Mouse (Mus musculus): ENCODE data around the gene Cyfip2. TPM values are rescaled to one million over a fixed set of nuclear protein-coding genes. Genes with fewer than 3 reads are reported as not detected.

Cyfip2 gene
- polyA plus RNA-seq, 1 experiment from 2014 or later, result 5.3 TPM

GRCm38 (mm10) chr11:46211858-46212257 lies 100.8 kb downstream of the Cyfip2 start:
- no peak overlapping the region for H3K4me3 ChIP-seq
- H3K9ac ChIP-seq, result peak overlapping the region; percentile 62
- ATAC-seq (ENCODE audit: extremely low read depth, insufficient number of reproducible peaks, low FRiP score, low TSS enrichment), result no peak
- WGBS, result 10% methylated on average over 3 of the region's 3 CpGs
- no peaks in the 10 kb centered on the region for H3K36me3 ChIP-seq
- H3K27me3 ChIP-seq (replicated peaks), result no peaks in the 10 kb centered on the region
- no peak overlapping the region for H3K4me2 ChIP-seq
- H3K27ac ChIP-seq (replicated peaks), result peak overlapping the region; percentile 99
- H3K4me1 ChIP-seq, result peaks cover 56% of the 10 kb centered on the region
- H3K9me3 ChIP-seq, result no peaks in the 10 kb centered on the region

GRCm38 (mm10) chr11:46209884-46210283 lies 102.8 kb downstream of the Cyfip2 start:
- no peak overlapping the region for H3K4me2 ChIP-seq
- H3K4me1 ChIP-seq, result peaks cover 70% of the 10 kb centered on the region
- no peaks in the 10 kb centered on the region for H3K9me3 ChIP-seq
- H3K36me3 ChIP-seq, result no peaks in the 10 kb centered on the region
- no peak overlapping the region; the same call in 1 of the 2 replicates for H3K27ac ChIP-seq (replicated peaks)
- no peak overlapping the region for H3K4me3 ChIP-seq
- no peaks in the 10 kb centered on the region for H3K27me3 ChIP-seq (replicated peaks)
- WGBS, result 44% methylated on average over 2 of the region's 2 CpGs
- no peak for ATAC-seq (ENCODE audit: extremely low read depth, insufficient number of reproducible peaks, low FRiP score, low TSS enrichment)
- peak overlapping the region; percentile 26; the same call in 1 of the 2 replicates for H3K9ac ChIP-seq

- no peaks in the 10 kb centered on the region for H3K36me3 ChIP-seq
- H3K9me3 ChIP-seq, result no peaks in the 10 kb centered on the region
- H3K4me2 ChIP-seq, result peak overlapping the region; percentile 10; the same call in 1 of the 2 replicates
- H3K27me3 ChIP-seq (replicated peaks), result no peaks in the 10 kb centered on the region
- peak overlapping the region; percentile 41; the same call in 1 of the 2 replicates for H3K9ac ChIP-seq
- H3K4me3 ChIP-seq, result no peak overlapping the region
- peaks cover 67% of the 10 kb centered on the region for H3K4me1 ChIP-seq
- no peak for ATAC-seq (ENCODE audit: extremely low read depth, insufficient number of reproducible peaks, low FRiP score, low TSS enrichment)
- 12% methylated on average over 17 of the region's 17 CpGs for WGBS
- peak overlapping the region; percentile 78 for H3K27ac ChIP-seq (replicated peaks)
These were observed 106.8 kb downstream of the Cyfip2 start for GRCm38 (mm10) chr11:46205639-46206409.

- Histone ChIP-seq H3K27ac (replicated peaks) (peak overlapping the region; percentile 78), H3K4me1 (peaks cover 68% of the 10 kb centered on the region), H3K27me3 (replicated peaks) (no peaks in the 10 kb centered on the region), H3K9me3 (no peaks in the 10 kb centered on the region), H3K9ac (no peak overlapping the region), H3K36me3 (no peaks in the 10 kb centered on the region), H3K4me2 (no peak overlapping the region), H3K4me3 (no peak overlapping the region)
- ATAC-seq (ENCODE audit: extremely low read depth, insufficient number of reproducible peaks, low FRiP score, low TSS enrichment), result no peak
- WGBS, result 86% methylated on average over 9 of the region's 9 CpGs
These were observed 107.8 kb downstream of the Cyfip2 start for GRCm38 (mm10) chr11:46204841-46205240.

GRCm38 (mm10) chr11:46202547-46202887 lies 110.1 kb downstream of the Cyfip2 start:
- ATAC-seq (ENCODE audit: extremely low read depth, insufficient number of reproducible peaks, low FRiP score, low TSS enrichment), result no peak; the same call in 1 of the 2 replicates
- no peaks in the 10 kb centered on the region for H3K9me3 ChIP-seq
- peak overlapping the region; percentile 24 for H3K9ac ChIP-seq
- WGBS, result 5% methylated on average over 10 of the region's 10 CpGs
- no peaks in the 10 kb centered on the region for H3K27me3 ChIP-seq (replicated peaks)
- peak overlapping the region; percentile 56 for H3K4me2 ChIP-seq
- H3K27ac ChIP-seq (replicated peaks), result peak overlapping the region; percentile 89
- no peak overlapping the region for H3K4me3 ChIP-seq
- H3K36me3 ChIP-seq, result no peaks in the 10 kb centered on the region
- H3K4me1 ChIP-seq, result peaks cover 81% of the 10 kb centered on the region

- WGBS, result 34% methylated on average over 20 of the region's 20 CpGs
- ATAC-seq (ENCODE audit: extremely low read depth, insufficient number of reproducible peaks, low FRiP score, low TSS enrichment), result peak; percentile 40; the same call in 1 of the 2 replicates
- Histone ChIP-seq H3K4me2 (peak overlapping the region; percentile 56), H3K9me3 (no peaks in the 10 kb centered on the region), H3K9ac (peak overlapping the region; percentile 24), H3K4me1 (peaks cover 81% of the 10 kb centered on the region), H3K36me3 (no peaks in the 10 kb centered on the region), H3K4me3 (no peak overlapping the region), H3K27ac (replicated peaks) (peak overlapping the region; percentile 89), H3K27me3 (replicated peaks) (no peaks in the 10 kb centered on the region)
These were observed 110.8 kb downstream of the Cyfip2 start for GRCm38 (mm10) chr11:46201636-46202546.

- peaks cover 76% of the 10 kb centered on the region for H3K4me1 ChIP-seq
- H3K9ac ChIP-seq, result no peak overlapping the region
- WGBS, result 84% methylated on average over 11 of the region's 11 CpGs
- no peak overlapping the region for H3K4me3 ChIP-seq
- 0 out of 2 replicates have a peak, but pooled peaks cover 5% of the 10 kb centered on the region for H3K36me3 ChIP-seq
- no peak for ATAC-seq (ENCODE audit: extremely low read depth, insufficient number of reproducible peaks, low FRiP score, low TSS enrichment)
- H3K4me2 ChIP-seq, result no peak overlapping the region
- H3K27me3 ChIP-seq (replicated peaks), result no peaks in the 10 kb centered on the region
- H3K9me3 ChIP-seq, result no peaks in the 10 kb centered on the region
- peak overlapping the region; percentile 89 for H3K27ac ChIP-seq (replicated peaks)
These were observed 112.0 kb downstream of the Cyfip2 start for GRCm38 (mm10) chr11:46200664-46201063.

GRCm38 (mm10) chr11:46194175-46194574 lies 118.5 kb downstream of the Cyfip2 start:
- 56% methylated on average over 4 of the region's 4 CpGs for WGBS
- H3K36me3 ChIP-seq, result 0 out of 2 replicates have a peak, but pooled peaks cover 5% of the 10 kb centered on the region
- no peak overlapping the region for H3K9ac ChIP-seq
- H3K4me1 ChIP-seq, result peaks cover 23% of the 10 kb centered on the region
- no peak overlapping the region for H3K4me2 ChIP-seq
- H3K27ac ChIP-seq (replicated peaks), result no peak overlapping the region
- no peaks in the 10 kb centered on the region for H3K9me3 ChIP-seq
- no peak overlapping the region for H3K4me3 ChIP-seq
- H3K27me3 ChIP-seq (replicated peaks), result no peaks in the 10 kb centered on the region
- ATAC-seq (ENCODE audit: extremely low read depth, insufficient number of reproducible peaks, low FRiP score, low TSS enrichment), result no peak

- no peak overlapping the region for H3K27ac ChIP-seq (replicated peaks)
- no peaks in the 10 kb centered on the region for H3K9me3 ChIP-seq
- H3K4me2 ChIP-seq, result no peak overlapping the region
- H3K4me3 ChIP-seq, result no peak overlapping the region
- no peak for ATAC-seq (ENCODE audit: extremely low read depth, insufficient number of reproducible peaks, low FRiP score, low TSS enrichment)
- H3K9ac ChIP-seq, result no peak overlapping the region
- no peaks in the 10 kb centered on the region for H3K27me3 ChIP-seq (replicated peaks)
- WGBS, result 61% methylated on average over 2 of the region's 2 CpGs
- H3K36me3 ChIP-seq, result no peaks in the 10 kb centered on the region
- peaks cover 8% of the 10 kb centered on the region for H3K4me1 ChIP-seq
These were observed 124.4 kb downstream of the Cyfip2 start for GRCm38 (mm10) chr11:46188283-46188682.

GRCm38 (mm10) chr11:46185486-46185885 lies 127.2 kb downstream of the Cyfip2 start:
- H3K4me2 ChIP-seq, result no peak overlapping the region
- no peak overlapping the region for H3K9ac ChIP-seq
- no peak overlapping the region for H3K4me3 ChIP-seq
- no peaks in the 10 kb centered on the region for H3K27me3 ChIP-seq (replicated peaks)
- no peaks in the 10 kb centered on the region for H3K9me3 ChIP-seq
- 22% methylated on average over 4 of the region's 4 CpGs for WGBS
- ATAC-seq (ENCODE audit: extremely low read depth, insufficient number of reproducible peaks, low FRiP score, low TSS enrichment), result 0 out of 2 replicates have a peak, but pooled peaks have one; percentile 42
- peaks cover 8% of the 10 kb centered on the region for H3K4me1 ChIP-seq
- no peaks in the 10 kb centered on the region for H3K36me3 ChIP-seq
- peak overlapping the region; percentile 76 for H3K27ac ChIP-seq (replicated peaks)

GRCm38 (mm10) chr11:46184946-46185345 lies 127.7 kb downstream of the Cyfip2 start:
- Histone ChIP-seq H3K4me2 (no peak overlapping the region), H3K9me3 (no peaks in the 10 kb centered on the region), H3K27me3 (replicated peaks) (no peaks in the 10 kb centered on the region), H3K4me1 (peaks cover 8% of the 10 kb centered on the region), H3K9ac (no peak overlapping the region), H3K4me3 (no peak overlapping the region), H3K36me3 (no peaks in the 10 kb centered on the region), H3K27ac (replicated peaks) (peak overlapping the region; percentile 76)
- no peak for ATAC-seq (ENCODE audit: extremely low read depth, insufficient number of reproducible peaks, low FRiP score, low TSS enrichment)
- 58% methylated on average over 3 of the region's 3 CpGs for WGBS

Measured in heart, embryonic 13.5 days (tissue).